In the genomic region with DNA sequence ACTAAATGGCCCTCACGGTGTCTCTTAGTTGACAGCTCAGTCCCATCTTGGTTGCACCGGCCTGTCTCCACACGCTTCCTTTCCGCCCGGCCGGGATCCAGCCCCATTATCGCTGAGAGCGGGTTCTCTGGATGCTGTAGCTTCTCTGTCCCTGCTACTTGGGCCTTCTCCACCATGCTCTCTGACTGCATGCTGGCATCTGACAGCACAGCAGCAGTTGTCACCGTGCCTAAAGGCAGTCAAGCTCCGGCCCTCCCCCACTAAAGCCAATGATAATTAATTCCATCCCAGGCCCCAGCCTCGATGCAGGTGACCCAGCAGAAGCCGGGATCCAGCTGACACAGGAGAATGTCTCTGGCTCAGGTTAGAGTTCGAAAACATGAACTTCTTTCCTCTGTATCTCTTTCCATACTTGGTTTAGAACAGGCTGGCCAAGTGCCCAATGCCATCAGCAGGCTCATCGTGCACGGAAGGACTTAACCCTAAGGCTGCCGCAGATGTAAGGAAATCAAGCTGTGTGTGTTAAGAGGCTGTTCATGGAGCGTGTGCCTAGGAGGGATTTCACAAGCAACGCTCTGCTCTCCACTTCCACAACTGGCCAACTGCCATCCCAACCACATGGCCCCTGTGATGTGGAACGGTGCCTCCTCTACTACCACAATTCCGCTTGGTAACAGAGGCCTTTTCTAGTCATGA, we compare ENCODE assay signal across 8 mouse cellular contexts.
DNase-seq lines count a peak whose midpoint lies in the region; ATAC-seq lines count a peak whose summit lies in the region.

No protein-coding gene starts in this region.

- no peak overlapping the region for H3K4me2 ChIP-seq in embryonic facial prominence, embryonic 12.5 days (replicated peaks)

- H3K4me1 ChIP-seq in embryonic facial prominence, embryonic 12.5 days: peaks cover 24% of the 10 kb centered on the region

- WGBS in embryonic facial prominence, embryonic 12.5 days: 50% methylated on average over 20 of the region's 20 CpGs

- H3K27ac ChIP-seq in embryonic facial prominence, embryonic 12.5 days: peak overlapping the region; percentile 64; the same call in 1 of the 2 replicates

- no peak for ATAC-seq in embryonic facial prominence, embryonic 12.5 days (ENCODE audit: insufficient number of reproducible peaks, insufficient read depth, low FRiP score, low TSS enrichment)

- H3K27me3 ChIP-seq in embryonic facial prominence, embryonic 12.5 days: no peaks in the 10 kb centered on the region

- H3K9me3 ChIP-seq in embryonic facial prominence, embryonic 12.5 days: no peaks in the 10 kb centered on the region

- H3K36me3 ChIP-seq in embryonic facial prominence, embryonic 12.5 days: no peaks in the 10 kb centered on the region

- no peak overlapping the region for H3K9ac ChIP-seq in embryonic facial prominence, embryonic 12.5 days

- peak; percentile 16 for DNase-seq in embryo, embryonic 10.5 days (ENCODE audit: low spot score)
- no peak for DNase-seq in embryo, embryonic 9.5 days (ENCODE audit: extremely low spot score)
- peak; percentile 39 to 45 for DNase-seq in right cerebral cortex, postnatal 10 days (ENCODE audit: low spot score in 2 of 2)
- no peak for DNase-seq in right cerebral cortex, adult 2 months (ENCODE audit: low spot score in 2 of 2)
- peak; percentile 12 for DNase-seq in lung, postnatal 14 days
- DNase-seq in urinary bladder, postnatal 36 days (ENCODE audit: low spot score in 2 of 2): no peak
- no peak for DNase-seq in left cerebral cortex, adult 8-10 months (ENCODE audit: low spot score in 2 of 2)

- H3K4me3 ChIP-seq in embryonic facial prominence, embryonic 12.5 days: no peak overlapping the region

Comparison
In these comparisons a context has a peak if more than half of its experiments do, and no peak if none do; other contexts are left out.
1. DNase-seq: peak in embryo, embryonic 10.5 days (single experiment), right cerebral cortex, postnatal 10 days (2 of 2) and lung, postnatal 14 days (single experiment); none in embryo, embryonic 9.5 days (single experiment), right cerebral cortex, adult 2 months (0 of 2), urinary bladder, postnatal 36 days (0 of 2) and left cerebral cortex, adult 8-10 months (0 of 2).